Mouse (Mus musculus) kidney, adult 8-10 months (tissue): Measurements from ENCODE around the gene Hmga1.

Experiments
- DNase-seq, 2 experiments: peaks; one replicate each; pipeline ENCODE4 v3.0.0; 2022

Hmga1 gene

GRCm38 (mm10) chr17:27560926-27561480 lies 4.7 kb downstream of the Hmga1 start:
- no peak for DNase-seq

GRCm38 (mm10) chr17:27561809-27562526 lies 5.7 kb downstream of the Hmga1 start:
- DNase-seq, result no peak

GRCm38 (mm10) chr17:27563771-27564244 lies 7.5 kb downstream of the Hmga1 start:
- no peak for DNase-seq

GRCm38 (mm10) chr17:27564391-27565162 lies 8.3 kb downstream of the Hmga1 start:
- no peak for DNase-seq

- DNase-seq, result peak; percentile 94 to 97
Observed at GRCm38 (mm10) chr17:27565163-27565941, 9.1 kb downstream of the Hmga1 start, which contains the start of gene AI413582. Gene AI413582 (minus strand): TSS chr17:27565756.

- DNase-seq, result no peak
Observed at GRCm38 (mm10) chr17:27565942-27566267, 9.6 kb downstream of the Hmga1 start.

GRCm38 (mm10) chr17:27568228-27568627 lies 11.9 kb downstream of the Hmga1 start:
- DNase-seq, result no peak

GRCm38 (mm10) chr17:27571315-27571714 lies 15.0 kb downstream of the Hmga1 start:
- DNase-seq, result no peak

GRCm38 (mm10) chr17:27573772-27574320 lies 17.5 kb downstream of the Hmga1 start:
- DNase-seq, result no peak

GRCm38 (mm10) chr17:27574470-27575115 lies 18.3 kb downstream of the Hmga1 start:
- DNase-seq, result peak in 1 of 2 experiments; percentile 35

GRCm38 (mm10) chr17:27575116-27575776 lies 18.9 kb downstream of the Hmga1 start:
- no peak for DNase-seq

- no peak for DNase-seq
Observed at GRCm38 (mm10) chr17:27576056-27576455, 19.8 kb downstream of the Hmga1 start.

- DNase-seq, result no peak
Observed at GRCm38 (mm10) chr17:27577468-27577867, 21.2 kb downstream of the Hmga1 start.

- DNase-seq, result no peak
Observed at GRCm38 (mm10) chr17:27578487-27578886, 22.2 kb downstream of the Hmga1 start.

GRCm38 (mm10) chr17:27579816-27580215 lies 23.5 kb downstream of the Hmga1 start:
- no peak for DNase-seq

GRCm38 (mm10) chr17:27580392-27581068 lies 24.2 kb downstream of the Hmga1 start:
- DNase-seq, result no peak

- DNase-seq, result no peak
Observed at GRCm38 (mm10) chr17:27583185-27583894, 27.0 kb downstream of the Hmga1 start.

GRCm38 (mm10) chr17:27586661-27587060 lies 30.4 kb downstream of the Hmga1 start:
- no peak for DNase-seq

GRCm38 (mm10) chr17:27587252-27587651 lies 31.0 kb downstream of the Hmga1 start:
- peak; percentile 57 to 67 for DNase-seq

- DNase-seq, result no peak
Observed at GRCm38 (mm10) chr17:27588231-27588630, 31.9 kb downstream of the Hmga1 start.
